Mouse (Mus musculus) E14TG2a.4 (cell line): ENCODE measurements around the gene Nmu.

ENCODE experiments used
- CTCF ChIP-seq: conservative IDR thresholded peaks from 2 replicates; pipeline ENCODE4 v1.5.1; 2014; ENCODE audit warnings: low read length
- POU5F1 ChIP-seq: IDR thresholded peaks from 2 replicates; pipeline ENCODE4 v1.6.1; 2014; ENCODE audit warnings: low read length, borderline replicate concordance

DNA sequence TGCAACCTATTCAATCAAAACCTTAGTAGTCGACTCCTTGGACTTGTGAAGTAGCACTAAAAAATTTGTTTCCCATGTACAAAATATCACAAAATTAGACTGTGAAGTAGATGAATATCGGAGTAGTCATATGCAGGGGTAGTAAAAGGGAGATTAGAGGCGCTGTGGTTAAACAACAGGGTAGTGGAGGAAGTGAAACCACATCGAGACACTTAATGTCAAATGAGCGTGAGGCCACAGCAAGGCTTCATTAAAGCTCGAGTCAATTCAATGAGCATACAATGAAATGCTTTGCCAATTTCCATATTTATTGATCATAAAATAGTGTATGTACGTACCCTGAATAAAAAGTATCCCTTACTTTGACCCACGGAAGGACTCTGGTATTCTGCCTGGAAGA lies 26.5 kb downstream of the Nmu start:
- no peak for TF ChIP-seq CTCF
- TF ChIP-seq POU5F1 = no peak
